ENCODE assay signal across 8 mouse cellular contexts in the genomic region with DNA sequence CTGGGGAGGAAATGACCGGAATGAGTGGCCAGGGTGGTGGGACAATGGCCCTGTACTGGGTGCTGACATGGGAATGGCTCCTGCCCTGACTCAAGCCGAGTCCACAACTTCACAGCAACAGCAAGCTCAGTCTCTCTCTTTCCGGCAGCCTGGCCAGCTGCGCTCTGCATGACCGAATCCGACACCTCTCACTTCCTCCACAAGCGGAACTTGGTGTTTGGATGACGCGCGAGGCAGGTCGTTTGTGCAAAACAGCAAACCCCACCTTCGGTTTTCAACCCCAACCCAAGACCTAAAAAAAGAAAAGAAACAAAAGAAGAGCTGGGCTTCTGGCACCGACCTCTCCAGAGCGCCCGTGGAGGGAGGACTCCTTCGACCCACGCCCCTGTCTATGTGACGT. TPM values are rescaled to one million over a fixed set of nuclear protein-coding genes. Genes with fewer than 3 reads are reported as not detected.
DNase-seq lines count a peak whose midpoint lies in the region; ATAC-seq and TF ChIP-seq lines count a peak whose summit lies in the region.

No protein-coding gene starts in this region.

- peak; percentile 61 for ATAC-seq in CD4-positive, CD25-positive, alpha-beta regulatory T cell, adult 4 months
- ATAC-seq in lung, postnatal 0 days: peak; percentile 53
- no peak for ATAC-seq in forebrain, postnatal 0 days
- no peak for ATAC-seq in midbrain, embryonic 13.5 days

- H3K4me1 ChIP-seq in kidney, adult 2 months (ENCODE audit: control insufficient read depth, insufficient read depth, low read length): peaks cover 4% of the 10 kb centered on the region; the same call in 1 of the 2 replicates
- H3K4me1 ChIP-seq in lung, postnatal 0 days (ENCODE audit: insufficient read depth, low read depth, low read length): peaks cover 8% of the 10 kb centered on the region; the same call in 1 of the 2 replicates
- H3K4me1 ChIP-seq in forebrain, postnatal 0 days (ENCODE audit: insufficient read depth): peaks cover 7% of the 10 kb centered on the region; the same call in 1 of the 2 replicates
- peaks cover 11% of the 10 kb centered on the region for H3K4me1 ChIP-seq in midbrain, embryonic 13.5 days (replicated peaks)

- no peaks in the 10 kb centered on the region for H3K36me3 ChIP-seq in kidney, adult 2 months (ENCODE audit: control insufficient read depth, insufficient read depth, low read length)
- no peaks in the 10 kb centered on the region for H3K36me3 ChIP-seq in lung, postnatal 0 days (ENCODE audit: insufficient read depth, low read length)
- H3K36me3 ChIP-seq in forebrain, postnatal 0 days (ENCODE audit: insufficient read depth): no peaks in the 10 kb centered on the region
- H3K36me3 ChIP-seq in midbrain, embryonic 13.5 days: no peaks in the 10 kb centered on the region

- DNase-seq in forelimb bud, embryonic 11.5 days (ENCODE audit: low read depth, low spot score): peak; percentile 23
- DNase-seq in kidney, adult 2 months: peak; percentile 61
- DNase-seq in lung, postnatal 0 days (ENCODE audit: low spot score): peak; percentile 86
- peak; percentile 82 to 92 for DNase-seq in thymus, adult 18-20 months
- no peak for DNase-seq in layer of hippocampus, adult 11-12 months (ENCODE audit: low spot score)
- DNase-seq in forebrain, postnatal 0 days: no peak

- H3K9ac ChIP-seq in lung, postnatal 0 days (replicated peaks; ENCODE audit: low read depth): no peak overlapping the region
- no peak overlapping the region for H3K9ac ChIP-seq in forebrain, postnatal 0 days
- H3K9ac ChIP-seq in midbrain, embryonic 13.5 days (replicated peaks): no peak overlapping the region

- no peaks in the 10 kb centered on the region for H3K27me3 ChIP-seq in kidney, adult 2 months (replicated peaks; ENCODE audit: control insufficient read depth, insufficient read depth, low read length)
- H3K27me3 ChIP-seq in lung, postnatal 0 days (replicated peaks; ENCODE audit: insufficient read depth, low read length): no peaks in the 10 kb centered on the region
- no peaks in the 10 kb centered on the region for H3K27me3 ChIP-seq in forebrain, postnatal 0 days (ENCODE audit: insufficient read depth, low read length)
- H3K27me3 ChIP-seq in midbrain, embryonic 13.5 days: peaks cover 10% of the 10 kb centered on the region; the same call in 1 of the 2 replicates

- peak overlapping the region; percentile 19; the same call in 1 of the 2 replicates for H3K4me2 ChIP-seq in lung, postnatal 0 days (replicated peaks; ENCODE audit: low read depth, low read length)
- H3K4me2 ChIP-seq in forebrain, postnatal 0 days (ENCODE audit: low read depth): no peak overlapping the region
- H3K4me2 ChIP-seq in midbrain, embryonic 13.5 days (replicated peaks): no peak overlapping the region

- TF ChIP-seq CTCF in kidney, adult 2 months (conservative IDR thresholded peaks at IDR 0.05; ENCODE audit: insufficient read depth, insufficient read length, low read depth, low read length): no peak
- no peak for TF ChIP-seq CTCF in lung, postnatal 0 days (IDR thresholded peaks at IDR 0.05)
- TF ChIP-seq CTCF in forebrain, postnatal 0 days (IDR thresholded peaks at IDR 0.05; ENCODE audit: low read depth): no peak

- no peak for TF ChIP-seq POLR2A in kidney, adult 2 months (IDR thresholded peaks at IDR 0.05; ENCODE audit: low read depth, low read length)

- H3K27ac ChIP-seq in kidney, adult 2 months (ENCODE audit: insufficient read depth, low read depth, low read length): no peak overlapping the region
- H3K27ac ChIP-seq in lung, postnatal 0 days (ENCODE audit: low read length): peak overlapping the region; percentile 14; the same call in 1 of the 2 replicates
- H3K27ac ChIP-seq in forebrain, postnatal 0 days (ENCODE audit: low read depth, low read length): no peak overlapping the region
- no peak overlapping the region for H3K27ac ChIP-seq in midbrain, embryonic 13.5 days

- peak; percentile 72 for TF ChIP-seq EP300 in lung, postnatal 0 days (IDR thresholded peaks at IDR 0.05)

- no peak overlapping the region for H3K4me3 ChIP-seq in kidney, adult 2 months (ENCODE audit: insufficient read depth, low read depth, low read length)
- no peak overlapping the region; the same call in 1 of the 2 replicates for H3K4me3 ChIP-seq in lung, postnatal 0 days (ENCODE audit: low read depth, low read length)
- no peak overlapping the region for H3K4me3 ChIP-seq in forebrain, postnatal 0 days (ENCODE audit: low read depth, low read length)
- no peak overlapping the region for H3K4me3 ChIP-seq in midbrain, embryonic 13.5 days (replicated peaks)

- H3K9me3 ChIP-seq in lung, postnatal 0 days (ENCODE audit: low read length): no peaks in the 10 kb centered on the region
- H3K9me3 ChIP-seq in forebrain, postnatal 0 days (ENCODE audit: low read length): no peaks in the 10 kb centered on the region
- H3K9me3 ChIP-seq in midbrain, embryonic 13.5 days: no peaks in the 10 kb centered on the region

- 14% methylated on average over 18 of the region's 18 CpGs for WGBS in kidney, adult 2 months
- 33% methylated on average over 18 of the region's 18 CpGs for WGBS in lung, postnatal 0 days
- 73% methylated on average over 18 of the region's 18 CpGs for WGBS in forebrain, postnatal 0 days
- WGBS in midbrain, embryonic 13.5 days: 71% methylated on average over 18 of the region's 18 CpGs

RNA-seq across cellular contexts. Expression of gene Smndc1, which starts 34.3 kb away (rescaled TPM):
- 10 to 100 TPM; 32.0 to 32.3 TPM for polyA plus RNA-seq in CD4-positive, CD25-positive, alpha-beta regulatory T cell, adult 4 months (2017; shearing (Covaris generic))
- 3.4 and 5.9 TPM in 2 replicates for polyA plus RNA-seq in kidney, adult 2 months (2012; rRNA removed)
- 35.8 and 40.0 TPM in 2 replicates for polyA plus RNA-seq in lung, postnatal 0 days (2015; fragmentation: Nextera tagmentation; extraction: Ambion mirVana)
- total RNA-seq in forebrain, postnatal 0 days (2014; rRNA removed): 13.9 and 15.5 TPM in 2 replicates
- polyA plus RNA-seq in forebrain, postnatal 0 days (2015; fragmentation: Nextera tagmentation; extraction: Ambion mirVana): 33.9 and 39.3 TPM in 2 replicates
- 42.6 and 46.8 TPM in 2 replicates for polyA plus RNA-seq in midbrain, embryonic 13.5 days (2015; fragmentation: Nextera tagmentation; extraction: Ambion mirVana)

RNA-seq across cellular contexts. Expression of gene Gm10197, which starts 53.1 kb away (rescaled TPM):
- not detected for polyA plus RNA-seq in CD4-positive, CD25-positive, alpha-beta regulatory T cell, adult 4 months (2017; shearing (Covaris generic))
- not detected in 2 replicates for polyA plus RNA-seq in kidney, adult 2 months (2012; rRNA removed)
- 2.2 TPM in 1 of 2 replicates, not detected in the other for polyA plus RNA-seq in lung, postnatal 0 days (2015; fragmentation: Nextera tagmentation; extraction: Ambion mirVana)
- not detected in 2 replicates for total RNA-seq in forebrain, postnatal 0 days (2014; rRNA removed)
- polyA plus RNA-seq in forebrain, postnatal 0 days (2015; fragmentation: Nextera tagmentation; extraction: Ambion mirVana): not detected in 2 replicates
- not detected in 2 replicates for polyA plus RNA-seq in midbrain, embryonic 13.5 days (2015; fragmentation: Nextera tagmentation; extraction: Ambion mirVana)

Comparison
In these comparisons a context has a peak if more than half of its experiments do, and no peak if none do; other contexts are left out.
1. ATAC-seq: peak in CD4-positive, CD25-positive, alpha-beta regulatory T cell, adult 4 months (single experiment) and lung, postnatal 0 days (single experiment); none in forebrain, postnatal 0 days (single experiment) and midbrain, embryonic 13.5 days (single experiment).
2. DNase-seq: peak in forelimb bud, embryonic 11.5 days (single experiment), kidney, adult 2 months (single experiment), lung, postnatal 0 days (single experiment) and thymus, adult 18-20 months (2 of 2); none in layer of hippocampus, adult 11-12 months (single experiment) and forebrain, postnatal 0 days (single experiment).